Mouse (Mus musculus): ENCODE results near the gene Tnf. TPM values are rescaled to one million over a fixed set of nuclear protein-coding genes. Genes with fewer than 3 reads are reported as not detected.

Tnf gene
- total and polyA plus RNA-seq, 3 experiments: 0.34 to 0.80 TPM; not detected in 1

DNA sequence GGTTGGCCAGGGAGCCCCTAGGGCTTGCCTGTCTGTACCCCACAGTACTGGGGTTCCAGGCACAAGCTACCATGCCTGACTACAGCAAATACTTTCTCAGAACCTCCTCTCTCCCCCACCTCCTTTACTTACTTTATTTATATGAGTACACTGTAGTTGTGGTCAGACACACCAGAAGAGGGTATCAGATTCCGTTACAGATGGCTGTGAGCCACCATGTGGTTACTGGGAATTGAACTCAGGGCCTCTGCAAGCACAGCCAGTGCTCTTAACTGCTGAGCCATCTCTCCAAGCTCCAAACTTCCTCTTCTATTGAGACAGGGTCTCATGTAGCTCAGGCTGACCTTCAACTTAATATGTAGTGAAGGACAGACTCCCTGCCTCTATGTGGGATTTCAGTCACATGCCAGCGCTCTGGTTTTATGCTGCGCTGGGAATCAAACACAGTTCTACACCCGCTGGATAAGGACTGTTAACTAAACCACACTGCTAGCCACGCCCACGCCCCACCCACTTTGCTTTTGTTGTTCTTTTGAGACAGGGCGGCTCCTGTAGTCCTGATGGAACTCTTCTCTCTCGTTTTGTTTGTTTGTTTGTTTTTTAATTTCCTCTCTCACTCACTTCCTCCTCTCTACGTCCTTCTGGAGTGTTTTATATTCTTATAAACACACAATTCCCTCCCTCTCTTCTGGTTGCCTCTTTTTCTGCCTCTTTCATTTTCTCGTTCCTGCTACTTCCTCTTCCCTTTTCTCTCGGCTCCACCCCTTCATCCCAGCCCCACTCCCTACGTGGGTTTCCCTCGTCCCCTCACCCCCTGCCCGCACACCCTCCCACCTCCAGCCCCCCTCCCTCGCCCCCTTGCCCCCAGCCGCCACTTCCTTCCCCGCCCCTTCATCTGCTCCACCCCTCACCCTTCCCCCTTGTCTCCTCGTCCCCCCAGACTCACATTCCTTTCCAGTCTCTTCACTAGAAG, 15.9 kb downstream of the Tnf start:
- intact Hi-C loops (cut with DNase I): no loop called here
- 5% methylated on average over 15 of the region's 18 CpGs for WGBS
- no peaks in the 10 kb centered on the region for H3K36me3 ChIP-seq (ENCODE audit: control insufficient read depth, insufficient read depth, low read length)
- peak overlapping the region; percentile 72 for H3K27ac ChIP-seq
- no peaks in the 10 kb centered on the region for H3K27me3 ChIP-seq (ENCODE audit: control insufficient read depth, insufficient read depth, low read length)
- TF ChIP-seq CTCF (IDR thresholded peaks at IDR 0.05) (no peak), POLR2A (IDR thresholded peaks at IDR 0.05; ENCODE audit: insufficient read depth, low read depth, low read length) (peak; percentile 53; the same call in 1 of the 2 replicates), EP300 (IDR thresholded peaks at IDR 0.05; ENCODE audit: insufficient read depth, low read depth, low read length) (no peak)
- no peaks in the 10 kb centered on the region; the same call in 1 of the 2 replicates for H3K4me1 ChIP-seq (ENCODE audit: control insufficient read depth, insufficient read depth, low read length)
- no peaks in the 10 kb centered on the region for H3K79me2 ChIP-seq (replicated peaks; ENCODE audit: control insufficient read depth, insufficient read depth, low read length)
- H3K9ac ChIP-seq (ENCODE audit: low read depth, low read length): no peak overlapping the region
- H3K4me3 ChIP-seq: peak overlapping the region; percentile 54
- peak; percentile 82 to 83 for DNase-seq

DNA sequence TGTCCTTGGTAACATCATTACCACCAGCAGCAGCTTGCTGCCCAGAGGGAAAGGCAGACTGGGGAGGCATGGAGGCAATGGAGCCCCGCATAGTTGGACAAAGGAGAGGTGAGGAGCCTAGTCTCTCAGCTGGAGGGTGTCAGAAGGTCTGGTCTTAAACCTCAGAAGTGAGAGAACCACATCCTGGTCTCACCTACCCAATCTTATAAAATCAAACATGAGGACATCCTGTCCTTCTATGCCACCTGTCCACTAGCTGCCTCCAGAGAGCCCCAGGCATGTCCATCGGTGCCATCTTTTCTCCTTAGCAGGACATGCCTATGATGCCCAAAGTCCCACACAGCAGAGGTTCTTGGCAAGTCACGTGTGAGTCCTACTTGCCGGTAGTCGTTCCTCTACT, 21.7 kb downstream of the Tnf start:
- no peaks in the 10 kb centered on the region for H3K27me3 ChIP-seq (ENCODE audit: control insufficient read depth, insufficient read depth, low read length)
- WGBS: 82% methylated on average over 5 of the region's 5 CpGs
- no peak overlapping the region for H3K4me3 ChIP-seq
- no peak for TF ChIP-seq EP300 (IDR thresholded peaks at IDR 0.05; ENCODE audit: insufficient read depth, low read depth, low read length)
- no peak overlapping the region for H3K9ac ChIP-seq (ENCODE audit: low read depth, low read length)
- intact Hi-C loops (cut with DNase I): no loop called here
- H3K79me2 ChIP-seq (replicated peaks; ENCODE audit: control insufficient read depth, insufficient read depth, low read length): no peaks in the 10 kb centered on the region
- no peak for DNase-seq
- no peaks in the 10 kb centered on the region for H3K4me1 ChIP-seq (ENCODE audit: control insufficient read depth, insufficient read depth, low read length)
- H3K27ac ChIP-seq: no peak overlapping the region
- no peaks in the 10 kb centered on the region for H3K36me3 ChIP-seq (ENCODE audit: control insufficient read depth, insufficient read depth, low read length)

GRCm38 (mm10) chr17:35178528-35178927, 23.3 kb downstream of the Tnf start:
- H3K27me3 ChIP-seq (ENCODE audit: control insufficient read depth, insufficient read depth, low read length): no peaks in the 10 kb centered on the region
- no peaks in the 10 kb centered on the region for H3K36me3 ChIP-seq (ENCODE audit: control insufficient read depth, insufficient read depth, low read length)
- H3K79me2 ChIP-seq (replicated peaks; ENCODE audit: control insufficient read depth, insufficient read depth, low read length): no peaks in the 10 kb centered on the region
- H3K4me1 ChIP-seq (ENCODE audit: control insufficient read depth, insufficient read depth, low read length): no peaks in the 10 kb centered on the region
- intact Hi-C loops (cut with DNase I): loop anchor here (1.0 kb wide), 1 partner anchor 54 kb away; no protein-coding TSS in a partner anchor
- peak; percentile 80 to 87 for DNase-seq
- no peak overlapping the region for H3K4me3 ChIP-seq
- no peak overlapping the region for H3K27ac ChIP-seq
- WGBS: 15% methylated on average over 5 of the region's 5 CpGs
- peak; percentile 98; the same call in 1 of the 2 replicates for TF ChIP-seq CTCF (IDR thresholded peaks at IDR 0.05)
- no peak for TF ChIP-seq POLR2A (IDR thresholded peaks at IDR 0.05; ENCODE audit: insufficient read depth, low read depth, low read length)
- peak; percentile 90 for TF ChIP-seq EP300 (IDR thresholded peaks at IDR 0.05; ENCODE audit: insufficient read depth, low read depth, low read length)
- no peak overlapping the region for H3K9ac ChIP-seq (ENCODE audit: low read depth, low read length)

DNA sequence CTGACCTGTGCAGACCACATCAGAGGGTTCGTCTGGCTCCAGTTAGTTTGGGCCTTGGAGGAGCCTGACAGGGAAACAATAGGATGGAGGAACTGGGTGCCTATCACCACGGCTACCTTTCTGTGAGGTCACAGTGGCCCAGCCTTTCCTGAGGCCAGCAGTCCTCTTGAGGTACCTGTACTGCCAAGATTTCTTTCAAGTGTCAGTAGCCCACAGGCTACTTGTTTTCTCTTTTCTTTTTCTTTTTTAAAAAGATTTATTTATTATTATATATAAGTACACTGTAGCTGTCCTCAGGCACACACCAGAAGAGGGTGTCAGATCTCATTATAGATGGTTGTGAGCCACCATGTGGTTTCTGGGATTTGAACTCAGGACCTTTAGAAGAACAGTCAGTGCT, 25.8 kb downstream of the Tnf start, which contains the start of gene Aif1:
Gene Aif1, minus strand, starts transcription at position 101 of the 400 bp plus-strand sequence.
- H3K36me3 ChIP-seq (ENCODE audit: control insufficient read depth, insufficient read depth, low read length): no peaks in the 10 kb centered on the region
- intact Hi-C loops (cut with DNase I): no loop called here
- no peak within 1 kb of the TSS for H3K4me3 ChIP-seq
- no peaks in the 10 kb centered on the region for H3K79me2 ChIP-seq (replicated peaks; ENCODE audit: control insufficient read depth, insufficient read depth, low read length)
- TF ChIP-seq POLR2A (IDR thresholded peaks at IDR 0.05; ENCODE audit: insufficient read depth, low read depth, low read length) (no peak), EP300 (IDR thresholded peaks at IDR 0.05; ENCODE audit: insufficient read depth, low read depth, low read length) (no peak), CTCF (IDR thresholded peaks at IDR 0.05) (no peak)
- no peaks in the 10 kb centered on the region for H3K4me1 ChIP-seq (ENCODE audit: control insufficient read depth, insufficient read depth, low read length)
- 63% methylated on average over 2 of the region's 2 CpGs for WGBS
- H3K9ac ChIP-seq (ENCODE audit: low read depth, low read length): no peak within 1 kb of the TSS
- H3K27ac ChIP-seq: no peak within 1 kb of the TSS
- no peaks in the 10 kb centered on the region for H3K27me3 ChIP-seq (ENCODE audit: control insufficient read depth, insufficient read depth, low read length)
- no peak for DNase-seq

- 80% methylated on average over 6 of the region's 6 CpGs for WGBS
- no peaks in the 10 kb centered on the region for H3K27me3 ChIP-seq (ENCODE audit: control insufficient read depth, insufficient read depth, low read length)
- no peaks in the 10 kb centered on the region for H3K4me1 ChIP-seq (ENCODE audit: control insufficient read depth, insufficient read depth, low read length)
- no peaks in the 10 kb centered on the region for H3K36me3 ChIP-seq (ENCODE audit: control insufficient read depth, insufficient read depth, low read length)
- no peaks in the 10 kb centered on the region for H3K79me2 ChIP-seq (replicated peaks; ENCODE audit: control insufficient read depth, insufficient read depth, low read length)
- TF ChIP-seq POLR2A (IDR thresholded peaks at IDR 0.05; ENCODE audit: insufficient read depth, low read depth, low read length): no peak
- intact Hi-C loops (cut with DNase I): no loop called here
- no peak overlapping the region for H3K4me3 ChIP-seq
- no peak overlapping the region for H3K27ac ChIP-seq
- no peak for DNase-seq
- no peak overlapping the region for H3K9ac ChIP-seq (ENCODE audit: low read depth, low read length)
Measured at GRCm38 (mm10) chr17:35175382-35175781, 26.4 kb downstream of the Tnf start.
